Mouse (Mus musculus) bone marrow, adult 2 months (tissue): ENCODE measurements around the gene Gpatch8. TPM values are rescaled to one million over a fixed set of nuclear protein-coding genes. Genes with fewer than 3 reads are reported as not detected.
A peak's percentile ranks its signal among the peaks of the same experiment; 100 is the strongest.

Experiments
- H3K27ac ChIP-seq: fragments of 200-500 bp; 2 replicates; pipeline ENCODE4 v1.5.1; 2012; ENCODE audit warnings: low read depth, mild to moderate bottlenecking, control low read depth, inconsistent platforms, low read length; ENCODE audit not compliant: control insufficient read depth, poor library complexity, insufficient read depth
- H3K4me1 ChIP-seq: fragments of 200-500 bp; 2 replicates; pipeline ENCODE4 v1.6.1; 2011; ENCODE audit warnings: low read length; ENCODE audit not compliant: control insufficient read depth, insufficient read depth
- H3K4me3 ChIP-seq: fragments of 200-500 bp; replicated peaks from 2 replicates; pipeline ENCODE3; 2011; ENCODE audit warnings: mild to moderate bottlenecking, low read depth, low read length, control low read depth; ENCODE audit not compliant: control insufficient read depth
- CTCF ChIP-seq: fragments of 200-500 bp; IDR thresholded peaks from 2 replicates; pipeline ENCODE4 v1.5.1; 2011; ENCODE audit warnings: low read length, control low read depth; ENCODE audit not compliant: control insufficient read depth, insufficient read depth
- POLR2A ChIP-seq: fragments of 200-500 bp; IDR thresholded peaks from 2 replicates; pipeline ENCODE4 v1.6.1; 2011; ENCODE audit warnings: low read depth, mild to moderate bottlenecking, control low read depth, low read length, borderline replicate concordance; ENCODE audit not compliant: control insufficient read depth
- WGBS: fragments of 180-500 bp; shearing (Covaris S2); methylation state at CpG from one replicate; pipeline ENCODE4 v1.1.7; 2018; 5-methylcytosine and 5-hydroxymethylcytosine counted together
- polyA plus RNA-seq: library from polyadenylated mRNA; stranded (reverse); fragments of >200 nt; gene quantifications from 2 replicates; pipeline ENCODE4 v1.2.4, GENCODE M21; 2011; ENCODE audit warnings: low replicate concordance; ENCODE audit not compliant: missing spikeins, insufficient read depth, insufficient read length

The Gpatch8 gene
- polyA plus RNA-seq, 1 experiment: 17.0 TPM

GRCm38 (mm10) chr11:102495742-102496141 lies 60.5 kb downstream of the Gpatch8 start:
- H3K4me3 ChIP-seq: no peak overlapping the region
- 91% methylated on average over 5 of the region's 5 CpGs for WGBS
- no peak overlapping the region for H3K27ac ChIP-seq
- TF ChIP-seq CTCF: no peak
- H3K4me1 ChIP-seq: no peaks in the 10 kb centered on the region

GRCm38 (mm10) chr11:102495114-102495513 lies 61.1 kb downstream of the Gpatch8 start:
- Histone ChIP-seq H3K4me1 (no peaks in the 10 kb centered on the region), H3K4me3 (no peak overlapping the region), H3K27ac (no peak overlapping the region)
- WGBS: 88% methylated on average over 6 of the region's 6 CpGs
- TF ChIP-seq POLR2A: no peak
- no peak for TF ChIP-seq CTCF

DNA sequence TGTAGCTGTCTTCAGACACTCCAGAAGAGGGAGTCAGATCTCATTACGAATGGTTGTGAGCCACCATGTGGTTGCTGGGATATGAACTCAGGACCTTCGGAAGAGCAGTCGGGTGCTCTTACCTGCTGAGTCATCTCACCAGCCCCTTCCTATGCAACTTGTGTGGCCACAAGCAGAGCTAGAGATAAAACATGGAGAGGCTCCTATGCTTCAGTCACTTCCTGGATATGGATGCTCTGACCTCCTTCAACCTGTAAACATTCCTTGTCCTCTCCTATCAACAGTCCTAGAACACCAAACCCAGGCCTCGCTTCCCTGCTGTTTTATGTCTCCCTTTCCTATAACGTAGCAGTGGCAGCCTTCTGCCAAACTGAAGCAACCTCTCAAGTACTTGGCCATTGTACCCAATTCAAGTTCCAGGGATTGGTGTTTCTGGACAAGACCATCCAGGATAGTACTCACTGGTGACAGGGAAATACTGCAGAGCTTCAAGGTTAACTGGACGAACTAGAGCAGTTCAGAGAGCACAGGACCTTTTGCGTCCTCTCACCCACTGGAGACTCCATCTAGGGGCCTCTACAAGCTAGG lies 62.0 kb downstream of the Gpatch8 start:
- Histone ChIP-seq H3K4me1 (no peaks in the 10 kb centered on the region), H3K27ac (no peak overlapping the region), H3K4me3 (no peak overlapping the region)
- no peak for TF ChIP-seq CTCF
- TF ChIP-seq POLR2A: no peak
- WGBS: 66% methylated on average over 7 of the region's 7 CpGs

DNA sequence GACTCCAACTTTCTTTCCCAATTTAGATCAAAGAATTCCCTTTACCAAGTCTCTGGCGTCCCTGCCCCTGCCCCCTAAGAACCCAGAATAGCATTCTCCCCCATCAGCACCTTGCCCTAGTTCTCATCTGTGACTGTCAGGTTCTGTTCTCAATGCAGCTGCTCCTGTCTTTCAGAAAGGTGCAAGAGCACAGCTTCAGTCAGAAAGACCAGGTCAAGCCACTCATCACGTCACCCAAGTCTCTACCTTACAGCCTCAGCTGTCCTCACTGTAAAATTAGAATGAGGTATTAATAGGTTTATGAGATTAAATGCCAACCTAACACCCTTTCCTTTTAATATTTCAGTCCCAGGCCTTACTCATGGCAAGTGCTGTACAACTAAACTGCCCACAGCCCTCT lies 63.0 kb downstream of the Gpatch8 start:
- Histone ChIP-seq H3K4me3 (no peak overlapping the region), H3K27ac (no peak overlapping the region), H3K4me1 (no peaks in the 10 kb centered on the region; the same call in 1 of the 2 replicates)
- no peak for TF ChIP-seq POLR2A
- TF ChIP-seq CTCF: no peak
- WGBS: 98% methylated on average over 2 of the region's 2 CpGs

DNA sequence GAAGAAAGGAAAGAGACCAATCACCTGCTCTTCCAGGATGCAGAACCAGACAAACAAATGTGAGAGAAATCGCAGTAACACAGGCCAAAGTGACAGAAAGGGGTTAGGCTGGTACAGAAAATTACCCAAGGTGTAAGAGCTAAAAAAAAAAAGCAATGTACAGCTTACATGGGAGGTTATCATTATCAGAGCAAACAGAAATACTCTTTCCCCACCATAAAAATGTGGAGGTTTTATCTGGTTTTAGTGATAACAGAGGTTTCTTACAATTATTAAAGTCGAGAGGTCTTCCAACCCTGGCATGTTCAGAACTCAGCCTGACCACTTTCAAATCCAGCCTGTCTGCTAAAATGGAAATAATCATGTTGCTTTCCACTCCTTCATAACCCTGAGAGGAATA lies 68.3 kb downstream of the Gpatch8 start:
- TF ChIP-seq POLR2A: no peak
- TF ChIP-seq CTCF: no peak
- 65% methylated on average over 2 of the region's 2 CpGs for WGBS
- H3K4me3 ChIP-seq: no peak overlapping the region
- no peak overlapping the region for H3K27ac ChIP-seq
- no peaks in the 10 kb centered on the region; the same call in 1 of the 2 replicates for H3K4me1 ChIP-seq

DNA sequence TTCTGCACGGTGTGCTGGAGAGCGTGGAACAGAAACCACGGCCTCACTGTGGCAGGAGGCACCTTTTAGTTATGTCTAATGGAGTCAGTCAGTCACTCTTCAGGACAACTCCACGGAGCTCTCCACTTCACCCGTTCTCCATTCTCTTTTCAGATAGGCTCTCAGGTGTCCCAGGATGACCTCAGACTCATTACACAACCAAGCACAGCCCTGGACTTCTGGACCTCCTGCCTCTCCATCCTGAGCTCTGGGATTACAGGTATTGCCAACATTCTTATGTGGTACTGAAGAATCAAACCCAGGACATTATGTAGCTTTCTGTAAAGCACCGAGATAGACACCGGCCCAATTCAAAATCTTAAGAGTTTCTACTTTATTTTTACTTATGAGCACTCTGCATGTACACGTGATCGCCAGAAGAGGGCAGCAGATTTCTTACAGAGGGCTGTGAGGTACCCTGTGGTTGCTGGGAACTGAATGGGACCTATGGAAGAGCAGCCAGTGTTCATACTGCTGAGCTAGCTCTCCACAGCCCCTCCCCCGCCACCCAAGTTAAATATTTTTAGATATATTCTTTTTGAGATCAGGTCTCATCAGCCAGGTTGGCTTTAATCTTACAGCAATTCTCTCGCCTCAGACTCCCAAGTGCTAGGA lies 69.3 kb downstream of the Gpatch8 start:
- 64% methylated on average over 11 of the region's 11 CpGs for WGBS
- H3K4me1 ChIP-seq: no peaks in the 10 kb centered on the region; the same call in 1 of the 2 replicates
- no peak overlapping the region for H3K4me3 ChIP-seq
- TF ChIP-seq CTCF: peak; percentile 61
- no peak for TF ChIP-seq POLR2A
- no peak overlapping the region for H3K27ac ChIP-seq

GRCm38 (mm10) chr11:102481779-102482178 lies 74.4 kb downstream of the Gpatch8 start:
- H3K27ac ChIP-seq: no peak overlapping the region
- H3K4me3 ChIP-seq: no peak overlapping the region
- no peak for TF ChIP-seq POLR2A
- TF ChIP-seq CTCF: no peak
- no peaks in the 10 kb centered on the region for H3K4me1 ChIP-seq
- WGBS: 75% methylated on average over 10 of the region's 10 CpGs

GRCm38 (mm10) chr11:102480897-102481296 lies 75.3 kb downstream of the Gpatch8 start:
- no peak overlapping the region for H3K4me3 ChIP-seq
- no peak overlapping the region for H3K27ac ChIP-seq
- WGBS: 96% methylated on average over 4 of the region's 4 CpGs
- no peaks in the 10 kb centered on the region for H3K4me1 ChIP-seq
- TF ChIP-seq POLR2A (no peak), CTCF (no peak)

- WGBS: 81% methylated on average over 15 of the region's 15 CpGs
- H3K4me1 ChIP-seq: no peaks in the 10 kb centered on the region
- no peak overlapping the region for H3K4me3 ChIP-seq
- TF ChIP-seq CTCF (no peak), POLR2A (no peak)
- H3K27ac ChIP-seq: no peak overlapping the region
Measured at GRCm38 (mm10) chr11:102480111-102480510, 76.1 kb downstream of the Gpatch8 start.
